Mouse (Mus musculus) E14TG2a.4 (cell line): ENCODE measurements at regions not wholly inside any gene's neighbourhood (a gene's known extent, or its start where the extent isn't known, plus 50 kb on each side); places are given as distances from the start of the nearest gene placed in this dataset.

ENCODE experiments used
- CTCF ChIP-seq: conservative IDR thresholded peaks from 2 replicates; pipeline ENCODE4 v1.5.1; 2014; ENCODE audit warnings: low read length
- NANOG ChIP-seq: IDR thresholded peaks from 2 replicates; pipeline ENCODE4 v1.6.1; 2014; ENCODE audit warnings: borderline replicate concordance, low read length, mixed read lengths
- POU5F1 ChIP-seq: IDR thresholded peaks from 2 replicates; pipeline ENCODE4 v1.6.1; 2014; ENCODE audit warnings: low read length, borderline replicate concordance

GRCm38 (mm10) chr12:12625788-12626187, 315.9 kb downstream of the Mycn start:
- TF ChIP-seq CTCF (no peak), POU5F1 (no peak), NANOG (no peak)
